Mouse (Mus musculus): Measurements from ENCODE around the gene Ccdc12.

The Ccdc12 gene

DNA sequence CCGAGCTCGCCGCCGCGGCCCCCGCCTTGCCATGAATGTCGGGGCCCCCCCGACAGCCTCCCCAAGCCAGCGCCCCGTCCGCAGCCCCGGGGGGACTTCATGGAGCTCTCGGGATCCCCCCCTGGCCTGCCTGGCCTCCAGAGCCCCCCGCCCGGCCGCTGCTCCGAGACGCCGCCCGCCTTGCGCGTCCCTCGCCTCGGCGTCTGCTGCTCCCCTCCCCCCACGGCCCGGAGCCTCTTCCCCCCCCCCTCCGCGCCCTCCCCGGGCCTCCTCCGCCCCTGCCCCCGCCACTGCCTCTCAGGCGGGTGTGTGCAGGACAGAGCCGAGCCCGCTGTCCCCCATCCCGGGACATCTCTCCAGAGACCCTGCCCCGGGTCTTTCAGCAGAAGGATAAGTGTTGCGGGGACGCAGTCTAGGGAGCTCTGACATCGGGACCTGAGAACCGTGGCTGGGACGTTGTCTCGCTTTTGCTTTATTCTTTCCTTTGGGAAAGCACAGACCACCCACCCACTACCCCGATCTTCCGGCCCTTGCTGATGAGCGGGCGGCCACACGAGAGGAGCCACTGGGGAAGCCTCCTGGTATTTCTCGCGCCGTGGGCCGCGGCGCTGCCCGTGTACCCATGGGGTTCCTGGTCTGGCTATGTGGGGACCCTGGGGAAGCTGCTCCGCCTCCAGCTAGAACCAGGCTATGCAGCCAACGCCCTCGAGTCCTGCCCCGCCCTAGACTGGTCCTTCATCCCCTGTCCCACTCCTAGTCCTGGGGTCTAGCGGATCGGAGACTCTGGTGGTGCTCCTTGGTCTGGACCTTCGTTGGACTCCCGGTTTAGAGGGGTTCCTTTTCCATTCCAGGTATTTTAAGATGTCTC, 87.4 kb downstream of the Ccdc12 start:
- no peak for DNase-seq

GRCm38 (mm10) chr9:110745752-110746151, 89.4 kb downstream of the Ccdc12 start:
- no peak for DNase-seq

DNA sequence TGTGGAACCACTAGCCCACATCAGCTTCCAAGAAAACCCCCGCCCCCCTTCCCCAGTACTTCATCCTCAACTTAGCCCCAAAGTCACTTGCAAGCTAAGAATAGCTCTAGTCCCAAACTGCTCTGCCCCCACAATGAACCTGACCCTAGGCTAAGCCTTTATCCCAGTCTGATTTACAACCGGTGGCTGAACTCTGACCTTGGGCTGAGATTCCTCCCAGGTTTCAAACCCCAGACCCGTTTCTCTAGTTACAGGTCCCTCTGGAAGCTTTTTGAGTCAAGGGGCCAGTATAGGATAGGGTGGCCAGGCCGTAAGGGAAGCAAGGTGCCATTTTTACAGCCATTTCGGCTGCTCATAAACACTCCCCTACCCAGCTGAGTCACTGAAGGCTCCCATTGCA, 89.9 kb downstream of the Ccdc12 start:
- DNase-seq, result no peak

DNA sequence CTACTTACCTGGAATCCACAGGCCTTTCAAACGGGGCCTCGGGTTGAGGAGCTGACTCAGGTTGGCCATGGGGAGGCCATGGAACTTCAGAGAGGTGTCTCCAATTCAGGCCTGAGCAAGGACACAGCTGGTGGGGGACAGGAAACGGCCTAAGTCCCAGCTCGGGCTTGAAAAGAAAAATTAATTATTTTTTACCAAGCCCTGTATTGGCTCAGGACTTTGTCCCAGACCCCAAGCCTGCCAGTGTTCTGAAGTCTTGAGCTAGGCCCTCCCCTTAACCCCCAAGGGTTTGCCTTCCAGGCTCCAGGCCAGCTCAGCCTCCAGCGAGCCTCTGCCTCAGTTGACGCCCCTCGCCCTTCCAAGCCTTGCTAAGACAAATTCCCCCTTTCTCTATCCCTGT, 90.7 kb downstream of the Ccdc12 start, which contains the start of gene Pth1r:
TSS of gene Pth1r (minus strand) at position 185 of the 400 bp plus-strand sequence.
- no peak for DNase-seq

DNA sequence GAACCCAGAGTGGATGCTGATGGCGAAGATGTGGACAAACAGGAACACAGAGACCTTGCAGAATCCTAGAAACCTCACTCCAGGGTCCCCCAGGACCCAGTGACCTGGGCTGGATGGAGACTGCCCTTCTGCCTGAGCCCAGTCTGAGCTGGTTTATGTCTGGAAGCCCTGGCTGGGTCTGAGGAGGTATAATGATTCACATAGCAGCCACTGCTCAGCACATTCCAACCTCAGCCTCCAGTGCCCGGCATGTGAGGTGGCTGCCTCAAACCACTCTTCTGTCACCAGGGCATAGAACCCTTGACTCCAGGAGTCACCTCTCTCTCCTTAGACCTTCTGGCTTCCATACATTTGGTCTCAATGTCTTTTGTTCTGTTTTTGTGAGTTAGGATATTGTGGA, 92.1 kb downstream of the Ccdc12 start:
- no peak for DNase-seq

- DNase-seq, result no peak
Observed at GRCm38 (mm10) chr9:110750404-110751187, 94.3 kb downstream of the Ccdc12 start.

DNA sequence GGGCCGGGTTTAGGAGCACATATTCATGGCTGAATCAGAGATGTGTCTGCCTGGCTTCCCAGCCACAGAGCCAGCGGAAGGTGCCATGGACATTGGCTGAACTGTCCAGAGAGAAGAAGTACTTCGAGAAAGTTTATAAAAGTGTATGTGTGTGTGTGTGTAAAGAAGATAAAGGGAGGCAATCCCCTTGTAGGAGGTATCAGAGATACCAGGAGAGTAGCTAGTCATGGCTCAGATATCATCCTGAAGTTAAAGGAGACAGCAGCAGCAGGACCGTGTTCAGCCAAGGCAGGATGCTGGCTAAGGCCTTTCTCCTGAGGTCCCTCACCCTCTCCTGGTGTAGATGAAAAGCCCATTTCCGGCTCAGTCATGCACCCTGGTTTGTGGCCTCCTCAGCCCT, 95.1 kb downstream of the Ccdc12 start:
- no peak for DNase-seq

- DNase-seq, result no peak
Observed at GRCm38 (mm10) chr9:110752917-110753435, 96.7 kb downstream of the Ccdc12 start.

- no peak for DNase-seq
Observed at GRCm38 (mm10) chr9:110753773-110754172, 97.5 kb downstream of the Ccdc12 start.

- DNase-seq, result no peak
Observed at GRCm38 (mm10) chr9:110757816-110758215, 101.5 kb downstream of the Ccdc12 start.

- DNase-seq, result no peak
Observed at GRCm38 (mm10) chr9:110758605-110759004, 102.3 kb downstream of the Ccdc12 start.

- peak in 1 of 2 experiments; percentile 55 for DNase-seq
Observed at GRCm38 (mm10) chr9:110759265-110759664, 103.0 kb downstream of the Ccdc12 start.

DNA sequence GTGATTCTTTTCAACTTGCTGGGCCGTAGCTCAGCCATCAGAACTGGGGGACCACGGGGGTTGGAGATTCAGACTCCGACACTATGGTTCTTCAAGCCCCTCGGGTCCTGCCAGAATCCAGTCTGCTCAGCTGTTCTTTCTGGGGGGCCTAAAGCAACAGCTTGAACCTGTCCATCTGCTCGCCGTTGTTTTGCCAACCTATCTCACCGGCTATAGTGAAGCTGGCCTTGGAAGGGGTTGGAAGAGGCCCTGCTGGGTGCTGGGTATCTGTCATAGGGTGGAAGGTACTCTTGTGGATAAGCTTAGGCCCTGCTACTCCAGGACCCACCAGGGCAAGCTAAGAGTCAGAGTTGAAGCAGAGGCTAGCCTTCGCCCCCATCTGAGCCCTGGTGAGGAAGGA, 104.6 kb downstream of the Ccdc12 start:
- DNase-seq, result no peak
